Comparison of ENCODE assay signal across 31 mouse cellular contexts in genomic region chr9:70689926-70690325, GRCm38 (mm10). TPM values are rescaled to one million over a fixed set of nuclear protein-coding genes. Genes with fewer than 3 reads are reported as not detected.
DNase-seq lines count a peak whose midpoint lies in the region; ATAC-seq and TF ChIP-seq lines count a peak whose summit lies in the region.
"Had no signal": no experiment of that assay in that cellular context is flagged by ENCODE, and none has a peak within 500 bp of the region (broad histone marks: within the 10 kb centered on the region; RNA-seq: fewer than 3 reads in every experiment).

No protein-coding gene starts in this region.

- no peak for ATAC-seq in liver, embryonic 13.5 days (ENCODE audit: low read depth)
- ATAC-seq in liver, embryonic 14.5 days (ENCODE audit: insufficient read depth): no peak
- ATAC-seq in liver, postnatal 0 days: no peak
- ATAC-seq: forebrain, embryonic 13.5 days; forebrain, embryonic 16.5 days; Patski had no signal

- intact Hi-C loops in gastrocnemius, postnatal 36 days (cut with DNase I): no loop called here
- intact Hi-C loops in heart, postnatal 36 days (cut with DNase I): loop anchor here (5.0 kb wide), 1 partner anchor 52 kb away; no protein-coding TSS in a partner anchor

- peaks cover 28% of the 10 kb centered on the region for H3K79me2 ChIP-seq in CH12.LX (replicated peaks; ENCODE audit: control insufficient read depth, extremely low read depth, insufficient read depth, poor library complexity, severe bottlenecking)

- no peaks in the 10 kb centered on the region for H3K27me3 ChIP-seq in liver, embryonic 13.5 days
- H3K27me3 ChIP-seq in CH12.LX (replicated peaks): no peaks in the 10 kb centered on the region
- no peaks in the 10 kb centered on the region for H3K27me3 ChIP-seq in liver, embryonic 14.5 days (ENCODE audit: control insufficient read depth, insufficient read depth, low read length)
- H3K27me3 ChIP-seq in liver, postnatal 0 days (ENCODE audit: insufficient read depth, low read length): no peaks in the 10 kb centered on the region
- H3K27me3 ChIP-seq: embryonic facial prominence, embryonic 12.5 days; embryonic facial prominence, embryonic 15.5 days; forebrain, embryonic 13.5 days; heart, embryonic 13.5 days; hindbrain, embryonic 12.5 days; hindbrain, embryonic 15.5 days; Patski had no signal

- TF ChIP-seq CTCF in CH12.LX (conservative IDR thresholded peaks at IDR 0.05 in 1 of 2, IDR thresholded peaks at IDR 0.05 in 1 of 2; ENCODE audit: low read depth in 2 of 2, low read length in 2 of 2): no peak
- TF ChIP-seq CTCF in liver, embryonic 14.5 days (IDR thresholded peaks at IDR 0.05; ENCODE audit: low read depth): no peak
- no peak for TF ChIP-seq CTCF in liver, postnatal 0 days (IDR thresholded peaks at IDR 0.05; ENCODE audit: low read depth)

- DNase-seq in liver, embryonic 13.5 days: no peak
- DNase-seq in liver (no peak), CH12.LX (ENCODE audit: extremely low read depth) (peak; percentile 31)
- no peak for DNase-seq in liver, embryonic 14.5 days (ENCODE audit: low read depth in 3 of 3, low spot score in 3 of 3)
- no peak for DNase-seq in liver, postnatal 0 days
- no peak for DNase-seq in gastrocnemius, postnatal 36 days
- DNase-seq in heart, postnatal 36 days: no peak
- no peak for DNase-seq in lung, postnatal 4 days
- DNase-seq: adrenal gland, postnatal 10 days; adrenal gland, postnatal 36 days; cerebellum, adult 11 months; cerebellum, adult 2 months; cerebellum, adult 9-11 months; cerebellum, postnatal 25 days; gastrocnemius, postnatal 10 days; heart, adult 18-20 months; heart, postnatal 14 days had no signal

- no peak for TF ChIP-seq POLR2A in CH12.LX (IDR thresholded peaks at IDR 0.05; ENCODE audit: low read depth, low read length)

- 0 out of 2 replicates have a peak overlapping the region, but pooled peaks have one; percentile 9 for H3K4me3 ChIP-seq in liver, embryonic 13.5 days (replicated peaks)
- H3K4me3 ChIP-seq in CH12.LX (replicated peaks in 1 of 3; ENCODE audit: low read depth in 2 of 3, low read length in 2 of 3, poor library complexity in 1 of 3): peak overlapping the region in 2 of 3 experiments; percentile 15 to 30
- no peak overlapping the region for H3K4me3 ChIP-seq in liver, embryonic 14.5 days (ENCODE audit: insufficient read depth in 1 of 2, low read depth in 2 of 2, low read length in 2 of 2)
- H3K4me3 ChIP-seq in liver, postnatal 0 days (ENCODE audit: low read depth, low read length): no peak overlapping the region
- H3K4me3 ChIP-seq: embryonic facial prominence, embryonic 12.5 days; embryonic facial prominence, embryonic 15.5 days; forebrain, embryonic 10.5 days; forebrain, embryonic 13.5 days; heart, embryonic 10.5 days; heart, embryonic 13.5 days; hindbrain, embryonic 12.5 days; hindbrain, embryonic 15.5 days had no signal

- dilution Hi-C loops in CH12.LX (cut with MboI; ENCODE audit: extremely low pct_ligation_motif_present, extremely low pct_unique_long_range_greater_than_20kb, low sequenced_read_pairs): no loop called here

- in situ Hi-C loops in CH12.LX (cut with MboI; ENCODE audit: low pct_ligation_motif_present, low pct_unique_long_range_greater_than_20kb, low sequenced_read_pairs): no loop called here

- WGBS in liver, embryonic 13.5 days (ENCODE audit: insufficient replicate concordance): 60% methylated on average over 3 of the region's 3 CpGs
- 54% methylated on average over 3 of the region's 3 CpGs for WGBS in liver, embryonic 14.5 days (ENCODE audit: insufficient replicate concordance)
- 68% methylated on average over 3 of the region's 3 CpGs for WGBS in liver, postnatal 0 days (ENCODE audit: insufficient replicate concordance)

- peaks cover 85% of the 10 kb centered on the region for H3K4me1 ChIP-seq in liver, embryonic 13.5 days (replicated peaks)
- H3K4me1 ChIP-seq in CH12.LX (ENCODE audit: control insufficient read depth in 1 of 2, insufficient read depth in 2 of 2): peaks cover 3 to 72% of the 10 kb centered on the region in 2 experiments; a peak in 3 of 4 replicates
- peaks cover 38 to 63% of the 10 kb centered on the region in 2 experiments for H3K4me1 ChIP-seq in liver, embryonic 14.5 days (replicated peaks; ENCODE audit: control insufficient read depth in 2 of 2, insufficient read depth in 2 of 2, low read length in 1 of 2)
- H3K4me1 ChIP-seq in liver, postnatal 0 days (ENCODE audit: insufficient read depth): peaks cover 34% of the 10 kb centered on the region
- H3K4me1 ChIP-seq: embryonic facial prominence, embryonic 12.5 days; embryonic facial prominence, embryonic 15.5 days; forebrain, embryonic 10.5 days; forebrain, embryonic 13.5 days; hindbrain, embryonic 12.5 days; hindbrain, embryonic 15.5 days had no signal

- H3K9me3 ChIP-seq in liver, embryonic 13.5 days (replicated peaks): no peaks in the 10 kb centered on the region
- H3K9me3 ChIP-seq in CH12.LX (replicated peaks; ENCODE audit: low read length): no peaks in the 10 kb centered on the region
- no peaks in the 10 kb centered on the region for H3K9me3 ChIP-seq in liver, embryonic 14.5 days (ENCODE audit: control insufficient read depth, low read length)
- H3K9me3 ChIP-seq in liver, postnatal 0 days (ENCODE audit: low read length): no peaks in the 10 kb centered on the region
- H3K9me3 ChIP-seq: embryonic facial prominence, embryonic 12.5 days; embryonic facial prominence, embryonic 15.5 days; forebrain, embryonic 10.5 days; forebrain, embryonic 13.5 days; G1E; heart, embryonic 10.5 days; heart, embryonic 13.5 days; hindbrain, embryonic 12.5 days; hindbrain, embryonic 15.5 days had no signal

- peak overlapping the region; percentile 41 for H3K4me2 ChIP-seq in liver, embryonic 13.5 days
- H3K4me2 ChIP-seq in CH12.LX (ENCODE audit: insufficient read depth, low read depth, poor library complexity, severe bottlenecking): peak overlapping the region; percentile 84; the same call in 1 of the 2 replicates
- peak overlapping the region; percentile 46 for H3K4me2 ChIP-seq in liver, embryonic 14.5 days (ENCODE audit: low read depth)
- peak overlapping the region; percentile 34 for H3K4me2 ChIP-seq in liver, postnatal 0 days (ENCODE audit: low read depth, low read length)
- H3K4me2 ChIP-seq: embryonic facial prominence, embryonic 12.5 days; embryonic facial prominence, embryonic 15.5 days; forebrain, embryonic 13.5 days; heart, embryonic 13.5 days; hindbrain, embryonic 12.5 days; hindbrain, embryonic 15.5 days had no signal

- H3K36me3 ChIP-seq in liver, embryonic 13.5 days: no peaks in the 10 kb centered on the region; the same call in 1 of the 2 replicates
- H3K36me3 ChIP-seq in CH12.LX (replicated peaks in 1 of 2; ENCODE audit: control insufficient read depth in 1 of 2, insufficient read depth in 1 of 2, low read length in 1 of 2): no peaks in the 10 kb centered on the region
- H3K36me3 ChIP-seq in liver, embryonic 14.5 days (replicated peaks; ENCODE audit: control insufficient read depth, insufficient read depth, low read depth): no peaks in the 10 kb centered on the region
- H3K36me3 ChIP-seq in liver, postnatal 0 days (replicated peaks; ENCODE audit: insufficient read depth, low read length): no peaks in the 10 kb centered on the region
- H3K36me3 ChIP-seq: embryonic facial prominence, embryonic 12.5 days; embryonic facial prominence, embryonic 15.5 days; forebrain, embryonic 10.5 days; G1E; heart, embryonic 10.5 days; heart, embryonic 13.5 days; hindbrain, embryonic 12.5 days; hindbrain, embryonic 15.5 days had no signal

- peak; percentile 60 for TF ChIP-seq EP300 in CH12.LX (IDR thresholded peaks at IDR 0.05; ENCODE audit: low read length)
- TF ChIP-seq EP300 in liver, embryonic 14.5 days (IDR thresholded peaks at IDR 0.05; ENCODE audit: low read depth): no peak
- no peak for TF ChIP-seq EP300 in liver, postnatal 0 days (IDR thresholded peaks at IDR 0.05; ENCODE audit: low read depth)

- H3K27ac ChIP-seq in liver, embryonic 13.5 days: peak overlapping the region; percentile 62
- no peak overlapping the region for H3K27ac ChIP-seq in CH12.LX (ENCODE audit: insufficient read depth, low read depth)
- no peak overlapping the region for H3K27ac ChIP-seq in liver, embryonic 14.5 days
- H3K27ac ChIP-seq in liver, postnatal 0 days (ENCODE audit: low read depth): no peak overlapping the region
- H3K27ac ChIP-seq: embryonic facial prominence, embryonic 12.5 days; embryonic facial prominence, embryonic 15.5 days; forebrain, embryonic 10.5 days; forebrain, embryonic 13.5 days; heart, embryonic 10.5 days; heart, embryonic 13.5 days; hindbrain, embryonic 12.5 days; hindbrain, embryonic 15.5 days had no signal

- 0 out of 2 replicates have a peak overlapping the region, but pooled peaks have one; percentile 22 for H3K9ac ChIP-seq in liver, embryonic 13.5 days
- H3K9ac ChIP-seq in CH12.LX (ENCODE audit: insufficient read depth, low read depth): peak overlapping the region; percentile 48
- H3K9ac ChIP-seq in liver, embryonic 14.5 days (replicated peaks): no peak overlapping the region
- no peak overlapping the region for H3K9ac ChIP-seq in liver, postnatal 0 days (replicated peaks)
- H3K9ac ChIP-seq: embryonic facial prominence, embryonic 12.5 days; embryonic facial prominence, embryonic 15.5 days; forebrain, embryonic 13.5 days; heart, embryonic 13.5 days; hindbrain, embryonic 12.5 days; hindbrain, embryonic 15.5 days had no signal

- TF ChIP-seq RAD21 in CH12.LX (IDR thresholded peaks at IDR 0.05; ENCODE audit: low read depth, low read length): no peak

RNA-seq across cellular contexts. Expression of gene Adam10, which starts 11.1 kb away (rescaled TPM):
- 73.6 and 91.4 TPM in 2 replicates for polyA plus RNA-seq in liver, embryonic 13.5 days (2015; fragmentation: Nextera tagmentation; extraction: Ambion mirVana)
- 9.3 and 9.6 TPM in 2 replicates for total RNA-seq in CH12.LX (2012; rRNA removed)
- 17.7 and 17.8 TPM in 2 replicates for total RNA-seq in CH12.LX (2014; rRNA removed)
- polyA plus RNA-seq in CH12.LX (2012; ENCODE audit: insufficient read length, low read depth): 26.3 and 28.9 TPM in 2 replicates
- 27.6 and 37.2 TPM in 2 replicates for polyA plus RNA-seq in liver, embryonic 14.5 days (2012; rRNA removed)
- 55.2 and 61.5 TPM in 2 replicates for polyA plus RNA-seq in liver, embryonic 14.5 days (2014; fragmentation: Nextera tagmentation; extraction: Ambion mirVana)
- 30.3 and 36.7 TPM in 2 replicates for polyA plus RNA-seq in liver, postnatal 0 days (2015; fragmentation: Nextera tagmentation; extraction: Ambion mirVana)
- total RNA-seq in gastrocnemius, postnatal 36 days (2021): 10 to 100 TPM; 13.6 to 14.5 TPM
- 10 to 100 TPM; 36.6 to 42.8 TPM for total RNA-seq in heart, postnatal 36 days (2021)

RNA-seq across cellular contexts. Expression of gene Mindy2, which starts 33.0 kb away (rescaled TPM):
- polyA plus RNA-seq in liver, embryonic 13.5 days (2015; fragmentation: Nextera tagmentation; extraction: Ambion mirVana): 12.7 and 15.4 TPM in 2 replicates
- total RNA-seq in CH12.LX (2012; rRNA removed) (5.3 and 7.0 TPM in 2 replicates), CH12.LX (2014; rRNA removed) (9.9 and 10.0 TPM in 2 replicates)
- polyA plus RNA-seq in CH12.LX (2012; ENCODE audit: insufficient read length, low read depth): 5.9 and 6.8 TPM in 2 replicates
- polyA plus RNA-seq in liver, embryonic 14.5 days (2012; rRNA removed): 5.2 and 7.8 TPM in 2 replicates
- 13.7 and 15.3 TPM in 2 replicates for polyA plus RNA-seq in liver, embryonic 14.5 days (2014; fragmentation: Nextera tagmentation; extraction: Ambion mirVana)
- 8.2 and 9.0 TPM in 2 replicates for polyA plus RNA-seq in liver, postnatal 0 days (2015; fragmentation: Nextera tagmentation; extraction: Ambion mirVana)
- 10 to 100 TPM; 13.2 to 13.9 TPM for total RNA-seq in gastrocnemius, postnatal 36 days (2021)
- 10 to 100 TPM; 32.7 to 34.8 TPM for total RNA-seq in heart, postnatal 36 days (2021)

RNA-seq across cellular contexts. Expression of gene Gm10642, which starts 33.9 kb away (rescaled TPM):
- 0.71 and 1.0 TPM in 2 replicates for polyA plus RNA-seq in liver, embryonic 13.5 days (2015; fragmentation: Nextera tagmentation; extraction: Ambion mirVana)
- total RNA-seq in CH12.LX (2012; rRNA removed): 1.5 and 2.1 TPM in 2 replicates
- 0.13 TPM in 1 of 2 replicates, not detected in the other for total RNA-seq in CH12.LX (2014; rRNA removed)
- polyA plus RNA-seq in CH12.LX (2012; ENCODE audit: insufficient read length, low read depth): not detected in 2 replicates
- polyA plus RNA-seq in liver, embryonic 14.5 days (2012; rRNA removed): 0.47 and 0.50 TPM in 2 replicates
- 0.66 and 0.86 TPM in 2 replicates for polyA plus RNA-seq in liver, embryonic 14.5 days (2014; fragmentation: Nextera tagmentation; extraction: Ambion mirVana)
- 2.6 and 3.0 TPM in 2 replicates for polyA plus RNA-seq in liver, postnatal 0 days (2015; fragmentation: Nextera tagmentation; extraction: Ambion mirVana)
- under 1 TPM in 1 of 2 experiments, not detected in 1; 0.15 TPM for total RNA-seq in gastrocnemius, postnatal 36 days (2021)
- under 1 TPM; 0.27 to 0.31 TPM for total RNA-seq in heart, postnatal 36 days (2021)
- total RNA-seq: common myeloid progenitor, adult 5-6 weeks; gastrocnemius, adult 18-20 months; hematopoietic stem cell, adult 5-6 weeks had no signal

Comparison
In these comparisons a context has a peak if more than half of its experiments do, and no peak if none do; other contexts are left out.
1. H3K4me3 ChIP-seq: peak in liver, embryonic 13.5 days (single experiment) and CH12.LX (2 of 3); none in liver, embryonic 14.5 days (0 of 2) and liver, postnatal 0 days (single experiment).
2. H3K9ac ChIP-seq: peak in liver, embryonic 13.5 days (single experiment) and CH12.LX (single experiment); none in liver, embryonic 14.5 days (single experiment) and liver, postnatal 0 days (single experiment).
3. H3K4me2 ChIP-seq: peak in every context shown above with its lines; median percentile 84 in CH12.LX; 46 in liver, embryonic 14.5 days; 41 in liver, embryonic 13.5 days; 34 in liver, postnatal 0 days.